Mouse (Mus musculus) right cerebral cortex, postnatal 4 days (tissue): ENCODE data around the gene Tbx6.

Source experiments
- DNase-seq: peaks from one replicate; pipeline ENCODE4 v3.0.0-alpha.2; 2022

The Tbx6 gene

DNA sequence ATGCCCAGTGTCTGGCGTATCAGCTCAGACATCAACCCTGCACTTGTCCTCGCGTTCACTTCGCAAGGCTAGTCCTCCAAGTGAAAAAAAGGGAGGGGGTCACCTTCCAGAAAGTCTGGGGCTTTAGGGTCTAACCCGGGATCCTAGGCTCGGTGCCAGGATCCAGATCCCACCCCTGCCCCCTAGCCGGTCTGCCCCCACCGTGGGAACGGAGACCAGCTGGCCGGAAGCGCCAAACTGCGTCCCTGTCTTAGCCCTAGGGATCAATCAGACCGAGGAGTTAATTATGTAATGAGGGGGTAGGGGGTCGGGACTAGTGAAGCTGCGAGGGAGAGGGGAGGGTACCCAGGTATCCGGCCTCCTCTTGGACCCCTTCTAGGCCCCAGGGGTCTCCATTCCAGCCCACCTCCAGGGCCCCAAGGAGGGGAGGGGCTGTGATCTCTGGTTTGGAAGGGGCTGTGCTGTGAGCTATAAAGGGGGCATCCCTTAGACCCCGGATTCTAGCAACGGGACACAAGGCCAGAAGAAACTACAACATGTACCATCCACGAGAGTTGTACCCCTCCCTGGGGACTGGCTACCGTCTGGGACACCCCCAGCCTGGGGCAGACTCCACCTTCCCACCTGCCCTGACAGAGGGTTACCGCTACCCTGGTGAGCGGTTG, at the start of gene Tbx6:
Gene Tbx6 (plus strand): TSS at position 513 of the 665 bp plus-strand sequence.
- DNase-seq, result no peak

DNA sequence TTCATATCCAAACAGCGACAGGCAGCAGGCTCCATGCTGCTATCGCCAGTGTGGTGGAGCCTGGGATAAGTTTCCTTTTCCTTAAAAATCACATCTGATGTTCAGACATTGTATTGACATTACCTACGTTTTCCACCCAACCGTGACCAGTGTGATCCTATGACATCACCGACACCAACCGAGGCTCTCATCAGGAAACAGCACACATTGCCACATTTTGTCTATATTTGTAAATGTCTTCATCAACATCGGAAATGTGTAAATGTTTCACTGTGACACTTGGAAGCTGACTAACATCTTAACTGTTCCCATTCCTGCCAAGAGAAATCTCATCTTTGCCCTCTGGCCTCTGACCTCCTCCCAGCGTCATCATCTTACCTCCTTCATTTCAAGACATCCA, 45.2 kb upstream of the Tbx6 start:
- DNase-seq, result no peak

DNA sequence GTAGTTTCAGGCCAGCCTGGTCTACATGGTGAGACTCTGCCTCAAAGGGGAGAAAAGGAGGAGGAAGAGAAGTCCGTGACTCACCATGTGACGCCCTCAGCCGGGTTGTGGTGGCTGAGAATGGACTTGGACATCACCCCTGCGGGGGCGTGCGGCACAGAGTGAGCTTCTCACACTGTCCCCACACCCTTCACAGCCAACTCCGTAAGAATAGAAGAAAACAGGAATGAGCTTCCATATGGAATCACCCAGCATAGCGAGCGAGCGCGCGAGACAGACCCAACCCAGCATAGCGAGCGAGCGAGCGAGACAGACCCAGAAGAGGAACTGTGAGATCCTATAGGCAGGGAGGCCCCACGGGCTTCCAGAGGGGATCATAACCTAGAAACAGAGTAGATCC, 41.7 kb upstream of the Tbx6 start:
- DNase-seq, result peak; percentile 11

DNA sequence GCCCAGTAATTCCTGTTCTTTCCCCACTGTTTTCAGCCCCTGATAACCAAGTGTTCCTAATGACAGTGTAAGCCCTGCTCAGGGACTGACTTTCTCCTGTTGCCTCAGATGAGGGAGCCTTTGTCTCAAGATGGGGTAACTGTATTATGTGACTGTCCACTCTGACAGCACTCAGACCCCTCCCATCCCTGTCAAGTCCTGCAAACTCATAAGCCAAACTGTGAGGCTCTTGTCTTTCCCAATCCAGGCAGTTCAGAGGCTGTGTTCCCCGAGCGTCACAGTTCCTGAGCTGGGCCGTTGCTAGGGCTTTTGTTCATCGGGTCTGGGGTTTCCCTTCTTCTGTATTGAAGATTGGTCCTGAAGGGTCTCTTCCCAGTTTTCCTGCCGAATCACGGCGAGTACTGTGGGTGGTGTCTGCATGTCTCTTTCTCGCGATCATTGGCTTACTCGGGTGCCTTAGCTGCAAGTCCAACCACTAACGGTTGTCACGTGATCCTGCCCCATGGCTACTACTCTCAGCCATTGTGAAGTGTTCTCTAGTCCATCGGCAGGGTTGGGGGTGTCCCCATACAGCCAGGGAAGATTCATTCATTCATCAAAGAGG, 41.0 kb upstream of the Tbx6 start:
- no peak for DNase-seq

DNA sequence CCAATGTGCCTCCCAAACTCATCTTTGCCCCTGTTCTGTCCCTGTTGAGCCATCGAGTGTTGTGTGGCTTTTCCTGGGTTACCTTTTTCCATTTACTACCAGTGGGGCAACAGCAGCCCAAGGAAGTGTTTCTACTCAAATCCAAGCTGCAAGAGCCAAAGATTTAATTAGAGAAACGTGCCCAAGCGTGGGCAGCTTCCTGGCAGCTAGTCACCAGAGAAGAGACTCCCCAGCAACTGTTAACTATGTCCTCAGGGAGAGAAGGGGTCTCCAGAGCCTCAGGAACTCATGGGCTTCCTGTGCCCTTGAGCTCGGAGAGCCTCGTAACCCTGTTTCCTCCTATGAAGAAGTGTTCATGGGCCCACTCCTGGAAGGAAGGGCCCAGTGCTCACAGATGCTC, 40.3 kb upstream of the Tbx6 start:
- no peak for DNase-seq

DNA sequence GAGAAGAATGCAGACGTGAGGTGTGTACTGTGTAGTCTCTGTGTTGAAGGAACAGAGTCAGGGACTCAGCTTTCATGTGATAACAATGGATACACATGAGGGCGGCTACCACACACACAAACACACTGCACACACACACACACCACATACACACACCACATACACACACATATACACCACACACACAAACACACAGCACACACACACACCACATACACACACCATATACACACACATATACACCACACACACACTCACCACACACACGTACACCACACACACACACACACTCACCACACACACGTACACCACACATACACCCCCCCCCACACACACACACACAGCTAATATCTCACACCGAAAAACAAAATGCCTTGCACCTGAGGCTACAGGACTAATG, 39.8 kb upstream of the Tbx6 start:
- no peak for DNase-seq

DNA sequence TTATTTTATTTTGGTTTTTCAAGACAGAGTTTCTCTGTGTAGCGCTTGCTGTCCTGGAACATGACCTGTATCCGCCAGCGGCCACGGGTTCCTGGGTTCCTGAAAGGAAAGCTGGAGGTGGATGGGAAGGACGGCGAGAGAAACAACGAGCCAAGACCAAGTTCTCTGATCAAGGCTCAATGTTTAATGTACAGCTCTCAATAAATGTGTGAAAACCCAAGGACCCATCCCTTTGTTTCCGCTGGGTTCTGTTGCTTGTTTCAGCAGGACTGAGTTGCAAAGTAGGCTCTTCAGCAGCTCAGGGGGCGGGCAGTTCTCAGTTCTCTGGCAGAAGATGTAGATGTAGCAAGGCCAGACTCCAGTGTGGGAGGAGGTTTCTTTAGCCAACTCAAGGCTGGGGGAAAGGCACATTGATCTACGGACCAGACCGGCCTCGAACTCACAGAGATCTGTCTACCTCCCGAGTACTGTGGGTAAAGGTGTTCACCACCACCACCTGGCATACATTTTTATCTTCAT, 39.3 kb upstream of the Tbx6 start:
- no peak for DNase-seq

DNA sequence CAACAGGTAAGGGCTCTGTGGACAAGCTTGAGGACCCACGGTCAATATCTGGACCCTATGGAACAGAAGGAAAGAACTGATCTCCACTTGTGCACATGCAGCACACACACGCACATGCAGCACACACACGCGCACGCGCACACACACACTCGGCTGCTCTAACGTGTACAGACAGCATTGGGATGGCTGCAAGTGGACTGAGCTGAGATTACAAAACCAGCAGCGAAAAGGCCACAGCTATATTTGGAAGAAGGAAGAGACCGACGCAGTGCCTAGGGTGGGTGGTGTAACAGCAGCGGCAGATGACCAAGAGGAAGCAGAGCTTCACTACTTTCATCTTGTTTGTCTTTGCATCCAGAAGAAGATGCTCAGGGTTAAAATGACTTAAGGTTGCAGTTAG, 35.2 kb upstream of the Tbx6 start:
- no peak for DNase-seq

DNA sequence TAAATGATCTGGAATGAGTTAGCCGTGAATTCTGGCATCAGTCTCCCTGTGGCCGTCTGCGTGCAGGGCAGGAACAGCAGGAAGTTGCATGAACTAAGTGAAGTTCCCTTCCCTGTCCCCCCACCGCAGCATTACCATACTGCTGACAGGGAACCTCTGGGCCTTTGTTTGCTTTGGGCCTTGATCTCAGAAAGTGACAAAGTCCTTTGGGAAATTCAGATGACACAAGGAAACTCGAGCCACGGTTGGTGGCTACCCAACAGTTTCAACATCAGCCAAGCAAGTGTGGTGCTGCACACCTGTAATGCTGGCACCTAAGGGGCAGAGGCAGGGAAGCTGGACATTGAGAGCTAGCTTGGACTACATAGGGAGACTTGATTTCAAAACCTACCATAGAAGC, 34.5 kb upstream of the Tbx6 start:
- DNase-seq, result no peak

DNA sequence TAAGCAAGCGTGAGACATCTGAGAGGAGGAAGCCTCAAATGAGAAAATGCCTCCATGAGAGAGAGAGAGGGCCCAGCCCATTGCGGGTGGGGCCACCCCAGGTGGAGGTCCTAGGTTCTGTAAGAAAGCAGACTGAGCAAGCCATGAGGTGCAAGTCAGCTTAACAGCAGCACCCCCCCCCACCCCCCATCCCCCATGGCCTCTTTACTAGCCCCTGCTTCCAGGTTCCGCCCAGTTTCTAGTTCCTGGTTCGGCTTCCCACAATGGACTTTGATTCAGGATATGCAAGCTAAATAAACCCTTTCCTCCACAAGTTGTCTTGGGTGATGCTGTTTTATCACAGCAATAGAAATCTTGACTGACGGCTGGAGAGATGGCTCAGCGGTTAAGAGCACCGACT, 32.5 kb upstream of the Tbx6 start:
- DNase-seq, result no peak

DNA sequence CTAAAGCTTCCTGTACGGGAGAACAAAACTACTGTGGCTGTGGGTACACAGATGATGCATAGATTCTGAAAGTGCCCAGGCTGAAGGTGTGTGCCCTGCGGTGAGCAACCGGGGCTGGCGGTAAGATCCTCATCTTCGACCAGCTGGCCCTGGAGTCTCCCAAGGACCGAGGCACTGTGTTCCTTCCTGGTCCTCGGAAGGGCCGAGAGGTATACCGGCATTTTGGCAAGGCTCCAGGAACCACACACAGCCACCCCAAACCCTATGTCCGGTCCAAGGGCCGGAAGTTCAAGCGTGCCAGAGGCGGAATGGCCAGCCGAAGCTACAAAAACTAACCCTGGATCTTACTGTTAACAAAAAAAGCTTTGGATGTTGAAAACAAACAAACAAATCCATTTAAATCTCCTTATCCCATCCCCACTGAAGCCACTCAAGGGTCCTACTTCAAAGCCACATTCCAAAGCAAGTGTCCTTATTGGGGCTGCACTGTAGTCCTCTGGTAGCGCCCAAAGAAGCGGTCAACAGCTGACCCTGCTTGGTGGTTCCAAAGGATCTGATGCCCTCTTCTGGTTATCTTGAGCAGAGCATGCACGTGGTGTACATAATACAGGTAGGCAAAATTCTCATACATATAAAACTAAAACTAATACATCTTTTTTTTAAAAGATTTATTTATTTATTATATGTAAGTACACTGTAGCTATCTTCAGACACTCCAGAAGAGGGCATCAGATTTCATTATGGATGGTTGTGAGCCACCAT, 31.5 kb upstream of the Tbx6 start:
- DNase-seq, result no peak

DNA sequence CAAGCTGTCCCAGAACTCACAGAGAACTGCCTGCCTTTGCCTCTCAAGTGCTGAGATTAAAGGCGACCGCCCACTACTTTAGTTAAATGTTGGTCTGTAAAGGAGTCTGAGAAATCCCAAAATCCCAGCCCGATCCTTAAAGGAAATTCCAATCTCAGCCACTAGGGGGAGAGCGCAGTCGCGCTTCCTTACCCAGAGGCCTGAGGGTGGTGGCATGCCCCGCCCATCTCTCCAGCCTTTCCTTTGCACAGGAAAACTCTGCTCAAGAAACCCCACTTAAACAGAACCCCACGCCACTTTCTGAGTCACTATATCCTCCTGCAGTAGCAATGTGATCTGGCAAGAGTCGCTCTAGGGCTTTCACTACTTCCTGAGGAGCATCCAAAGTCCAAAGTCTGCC, 26.4 kb upstream of the Tbx6 start:
- peak; percentile 62 for DNase-seq

DNA sequence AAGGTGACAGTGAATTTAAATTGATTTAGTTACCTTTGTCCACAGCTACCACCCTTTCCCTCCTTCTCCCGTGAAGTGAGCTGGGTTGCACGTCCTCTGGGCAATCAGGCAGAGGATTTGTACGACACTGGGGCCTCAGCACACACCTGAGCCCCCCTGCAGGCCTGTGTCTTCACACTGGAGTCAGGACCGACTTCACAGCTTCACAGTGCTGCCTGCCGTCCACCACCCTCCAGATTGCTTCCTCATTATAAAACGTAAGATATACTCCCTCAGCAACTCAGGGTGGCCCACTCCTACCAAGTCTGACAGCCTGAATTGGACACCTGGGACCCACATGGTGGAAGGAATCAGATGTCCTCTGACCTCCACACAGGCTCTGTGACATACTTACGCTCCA, 22.7 kb upstream of the Tbx6 start:
- DNase-seq, result no peak

DNA sequence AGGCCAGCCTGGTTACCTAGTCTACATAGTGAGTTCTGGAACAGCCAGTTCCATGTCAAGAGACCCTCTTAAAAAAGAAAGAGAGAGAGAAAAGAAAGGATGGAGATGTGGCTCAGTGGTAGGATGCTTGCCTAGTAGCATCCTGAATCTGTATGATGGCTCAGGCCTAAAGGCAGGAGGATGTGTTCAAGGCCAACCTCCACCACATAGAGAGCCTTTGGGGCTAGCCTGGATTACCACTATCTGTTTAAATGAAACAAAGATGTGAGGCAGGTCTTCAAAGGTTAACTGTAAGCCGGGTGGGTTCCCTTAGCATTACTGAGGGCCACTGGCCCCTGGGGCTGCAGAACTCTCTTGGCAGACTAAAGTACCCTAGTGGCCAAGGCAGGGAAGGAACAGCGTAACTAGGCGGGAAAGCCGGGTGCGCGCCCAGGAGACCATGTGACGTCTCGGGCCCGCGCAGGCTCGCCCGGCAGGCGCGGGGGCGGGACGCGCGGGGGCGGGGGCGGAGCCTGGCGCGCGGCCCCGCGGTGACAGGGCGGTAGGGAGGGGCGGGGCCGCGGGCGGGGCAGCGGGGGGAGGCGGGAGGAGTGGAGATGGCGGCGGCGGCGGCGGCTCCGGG, 22.1 kb upstream of the Tbx6 start, which contains the start of gene Mapk3:
Gene Mapk3 (plus strand): TSS at position 552 of the 622 bp plus-strand sequence.
- DNase-seq, result peak; percentile 89

DNA sequence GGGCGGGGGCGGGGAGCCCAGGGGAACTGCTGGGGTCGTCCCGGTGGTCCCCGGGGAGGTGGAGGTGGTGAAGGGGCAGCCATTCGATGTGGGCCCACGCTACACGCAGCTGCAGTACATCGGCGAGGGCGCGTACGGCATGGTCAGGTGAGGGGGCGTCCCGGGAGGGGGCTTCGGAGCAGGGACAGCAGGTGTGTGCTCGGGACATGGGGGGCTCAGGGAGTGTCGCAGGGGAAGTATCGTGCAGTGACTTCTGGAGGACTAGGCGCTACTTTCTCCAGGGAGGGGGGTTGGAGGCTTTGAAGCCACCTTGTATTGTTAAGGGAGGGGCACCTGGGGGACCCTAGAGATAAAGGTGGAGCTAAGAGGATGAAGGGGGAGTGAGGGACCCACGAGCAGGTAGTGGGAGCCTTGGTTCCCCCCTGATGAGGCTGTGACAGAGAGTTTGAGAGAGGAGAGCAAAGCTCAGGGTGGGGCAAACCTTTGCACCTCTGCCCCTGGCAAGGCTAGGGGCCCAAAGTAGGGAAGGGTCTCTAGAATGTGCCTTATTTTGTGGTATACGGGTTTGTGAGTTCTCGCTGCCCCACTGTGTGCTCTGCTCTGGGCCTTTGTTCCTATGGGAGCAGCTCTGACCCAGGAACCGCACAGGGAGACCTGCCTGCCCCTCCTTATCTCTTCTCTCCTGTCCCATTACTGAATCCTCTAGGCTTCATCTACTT, 21.5 kb upstream of the Tbx6 start:
- DNase-seq, result no peak

DNA sequence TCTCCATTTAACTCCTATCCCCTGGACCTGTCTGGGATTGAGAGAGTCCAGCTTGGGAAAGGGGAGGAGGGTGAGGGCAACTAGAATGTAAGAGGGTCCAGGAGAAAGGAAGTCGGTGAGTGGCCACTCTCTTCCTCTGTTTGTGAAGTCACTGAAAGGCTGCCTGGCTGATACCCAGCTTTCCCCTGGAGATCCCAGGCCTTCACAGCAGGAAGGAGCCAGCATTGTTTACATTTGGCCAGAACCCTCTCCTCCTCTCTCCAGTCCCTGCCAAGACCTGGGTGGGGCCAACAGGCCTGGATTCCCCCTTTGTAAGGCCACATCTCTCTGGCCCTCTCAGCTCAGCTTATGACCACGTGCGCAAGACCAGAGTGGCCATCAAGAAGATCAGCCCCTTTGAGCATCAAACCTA, 20.9 kb upstream of the Tbx6 start:
- DNase-seq, result no peak

DNA sequence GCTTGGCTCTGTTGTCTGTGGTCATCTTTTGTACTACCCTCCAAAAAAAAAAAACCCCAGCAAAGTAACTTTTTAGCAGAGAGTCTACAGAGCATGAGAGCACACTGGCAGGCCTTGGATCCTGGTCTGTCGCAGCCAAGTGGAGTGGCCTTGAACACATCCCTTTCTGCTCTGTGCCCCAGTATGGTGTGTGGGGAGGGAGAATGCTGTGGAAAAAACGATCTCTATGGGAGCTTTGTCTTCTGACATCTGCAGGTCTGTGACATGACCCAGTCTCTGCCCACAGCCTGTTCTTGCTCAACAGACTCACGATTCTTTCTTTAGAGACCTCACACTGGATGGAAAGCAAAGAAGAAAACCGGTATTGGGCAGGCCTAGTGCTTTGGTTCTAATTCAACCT, 20.3 kb upstream of the Tbx6 start:
- DNase-seq, result no peak

DNA sequence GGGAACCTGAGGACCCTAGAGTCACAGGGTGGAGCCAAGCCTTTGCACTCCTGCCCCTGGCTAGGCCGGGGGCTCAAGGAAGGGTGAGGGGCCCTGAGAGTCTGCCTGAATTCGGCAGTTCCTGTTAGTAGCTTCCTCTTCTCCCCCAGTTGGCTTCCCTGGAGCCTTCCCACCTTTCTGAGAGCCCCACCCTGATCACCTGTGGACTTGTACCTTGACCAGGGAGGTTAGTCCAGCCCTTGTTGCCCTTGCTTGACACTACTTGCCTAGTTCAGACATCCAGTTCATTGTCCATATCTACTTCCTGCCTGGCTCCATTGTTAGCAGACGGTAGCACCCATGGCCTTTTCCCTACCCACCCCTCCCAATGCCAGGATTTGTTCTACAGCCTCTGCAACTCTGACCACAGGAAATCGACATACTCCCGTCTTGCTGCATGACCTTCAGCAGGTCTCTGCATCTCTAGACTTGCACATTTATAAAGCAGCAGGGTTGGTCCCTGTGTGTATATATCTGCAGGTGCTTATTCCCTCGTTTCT, 19.7 kb upstream of the Tbx6 start:
- no peak for DNase-seq

DNA sequence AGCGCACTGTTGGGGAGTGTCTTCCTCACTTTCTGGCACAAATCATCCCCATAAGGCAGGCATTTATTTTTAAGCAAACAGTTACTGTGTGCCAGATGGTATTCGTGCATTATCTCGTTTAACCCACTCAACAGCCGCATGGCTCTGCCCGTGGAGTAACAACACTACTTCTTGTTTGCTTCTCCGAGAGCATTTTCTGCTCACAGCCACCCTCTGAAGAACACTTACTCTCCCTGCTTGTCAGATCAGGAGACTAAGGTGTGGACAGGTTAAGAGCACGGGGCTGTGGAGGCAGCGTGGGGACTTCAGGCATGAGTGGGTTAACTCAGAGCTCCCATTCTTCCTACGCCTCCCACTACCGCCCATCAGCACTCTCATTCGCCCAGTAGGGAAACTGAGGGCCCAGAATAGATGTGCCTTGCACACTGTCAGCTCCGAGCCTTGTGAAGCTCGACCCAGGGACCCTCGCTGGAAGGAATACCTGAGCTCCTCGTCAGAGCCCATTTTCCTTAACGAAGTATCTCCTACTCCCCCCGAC, 18.7 kb upstream of the Tbx6 start:
- no peak for DNase-seq

DNA sequence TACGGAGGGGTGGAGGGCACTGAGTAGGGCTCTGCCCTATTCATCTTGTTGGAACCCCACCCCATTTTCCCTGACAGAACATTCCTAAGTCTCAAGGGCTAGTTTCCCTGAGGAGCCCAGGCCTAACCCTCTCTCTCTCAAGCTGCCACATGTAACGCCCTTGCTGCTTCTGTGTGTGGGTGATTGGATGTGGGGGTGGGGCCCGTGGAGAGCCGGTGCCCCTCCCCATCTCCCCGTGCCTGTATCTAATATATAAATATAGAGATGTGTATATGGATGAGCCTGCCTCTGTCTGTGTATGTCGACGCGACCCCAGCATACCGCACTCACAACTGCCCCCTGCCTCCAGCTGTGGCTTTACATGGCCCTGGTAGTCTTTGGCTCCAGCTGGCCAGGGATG, 15.7 kb upstream of the Tbx6 start:
- no peak for DNase-seq

DNA sequence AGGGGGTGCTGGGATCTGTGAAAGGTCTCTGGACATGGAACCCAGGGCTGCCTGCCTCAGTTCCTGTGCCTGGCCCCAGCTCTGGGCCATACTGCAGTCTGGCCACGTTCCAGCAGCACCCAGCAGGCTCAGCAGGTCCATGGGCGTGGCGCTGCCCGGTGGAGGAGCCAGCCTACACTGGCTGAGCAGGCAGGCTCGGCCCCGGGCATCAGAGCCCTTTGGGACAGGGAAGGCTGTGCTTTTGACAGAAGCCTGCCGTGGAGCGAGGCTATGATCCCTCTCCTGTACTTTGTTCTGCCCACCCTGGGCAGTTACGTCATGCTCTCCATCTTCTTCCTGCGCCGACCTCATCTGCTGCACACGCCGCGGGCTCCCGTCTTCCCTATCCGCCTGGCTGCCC, 15.1 kb upstream of the Tbx6 start, which contains the start of gene Gdpd3:
Gene Gdpd3 (plus strand): TSS at position 134 of the 400 bp plus-strand sequence.
- DNase-seq, result no peak

DNA sequence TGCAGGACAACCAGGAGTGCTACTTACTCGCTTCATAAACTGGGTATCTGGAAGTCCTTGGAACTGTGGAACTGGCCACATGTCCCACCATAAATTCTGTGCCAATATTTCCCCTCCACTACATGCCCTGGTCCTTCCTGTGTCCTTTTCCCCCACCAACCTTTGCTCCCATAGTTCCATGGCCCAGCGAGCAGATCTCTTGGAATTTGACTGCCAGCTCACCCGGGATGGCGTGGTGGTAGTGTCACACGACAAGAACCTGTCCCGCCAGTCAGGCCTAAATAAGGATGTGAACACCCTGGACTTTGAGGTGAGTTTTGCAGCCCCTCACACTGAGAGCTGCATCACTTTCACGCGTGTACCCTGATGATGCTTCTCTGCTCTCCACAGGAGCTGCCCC, 14.3 kb upstream of the Tbx6 start:
- no peak for DNase-seq
